Mouse (Mus musculus) brown adipose tissue, adult 24 weeks (tissue): ENCODE results near the gene Olfr31. TPM values are rescaled to one million over a fixed set of nuclear protein-coding genes. Genes with fewer than 3 reads are reported as not detected.

Source experiments
- H3K27ac ChIP-seq: fragments of 200-500 bp; replicated peaks from 2 replicates; pipeline ENCODE4 v1.5.1; 2012; ENCODE audit warnings: low read depth, mild to moderate bottlenecking, low read length
- H3K4me1 ChIP-seq: fragments of 200-500 bp; 2 replicates; pipeline ENCODE4 v1.6.1; 2012; ENCODE audit warnings: low read length, mixed read lengths; ENCODE audit not compliant: control insufficient read depth, insufficient read depth, insufficient read length
- H3K4me3 ChIP-seq: fragments of 200-500 bp; 2 replicates; pipeline ENCODE4 v1.5.1; 2012; ENCODE audit warnings: low read depth, mild to moderate bottlenecking, low read length, moderate library complexity; ENCODE audit not compliant: insufficient read depth
- polyA plus RNA-seq: library from polyadenylated mRNA; stranded (reverse); fragments of >200 nt; gene quantifications from 2 replicates; pipeline ENCODE4 v1.2.4, GENCODE M21; 2012; ENCODE audit not compliant: missing spikeins, insufficient read depth, insufficient read length

The Olfr31 gene
- polyA plus RNA-seq = not detected in 2 replicates

DNA sequence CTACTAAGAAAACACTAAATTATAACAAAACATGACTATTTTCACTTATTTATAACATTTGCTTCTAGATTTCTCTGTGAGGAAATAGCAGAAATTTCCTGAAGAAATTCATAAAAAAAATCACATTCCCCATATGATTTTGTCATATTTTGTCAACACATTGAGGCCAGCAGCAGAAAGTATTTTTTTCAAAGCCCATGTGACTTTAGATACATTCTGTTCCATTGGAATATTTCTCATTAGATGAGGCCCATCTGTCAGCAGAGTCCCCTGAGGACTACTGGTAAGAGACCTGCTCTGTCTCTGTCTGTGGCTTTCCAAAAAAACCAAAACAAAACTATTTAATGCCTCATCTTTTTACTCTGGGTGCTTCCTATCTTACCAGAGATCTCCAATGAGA lies at the start of gene Olfr31:
TSS of gene Olfr31 (plus strand) at position 301 of the 400 bp plus-strand sequence.
- no peak within 1 kb of the TSS for H3K4me3 ChIP-seq
- H3K4me1 ChIP-seq = no peaks in the 10 kb centered on the region
- H3K27ac ChIP-seq = no peak within 1 kb of the TSS

DNA sequence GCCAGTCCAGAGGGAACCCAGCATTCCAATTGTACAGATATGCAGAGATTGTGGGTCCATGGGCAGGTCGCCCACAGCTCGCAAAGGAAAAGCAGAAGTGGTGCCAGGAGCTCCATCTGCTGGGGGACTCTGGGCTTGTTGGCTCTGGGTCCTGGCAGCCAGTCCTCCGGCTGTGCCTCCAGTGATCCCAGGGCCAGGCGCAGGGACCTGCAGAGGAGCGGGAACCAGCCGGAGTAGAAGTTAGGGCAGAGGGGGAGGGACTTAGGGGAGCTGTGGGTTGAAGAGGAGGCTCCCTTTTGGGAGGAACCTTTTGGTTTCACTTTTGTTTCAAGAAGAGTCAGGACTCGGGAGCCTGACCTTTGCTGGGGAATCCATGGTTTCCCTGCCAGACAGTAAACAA lies 28.2 kb upstream of the Olfr31 start:
- Histone ChIP-seq H3K27ac (no peak overlapping the region), H3K4me1 (peaks cover 4% of the 10 kb centered on the region; the same call in 1 of the 2 replicates), H3K4me3 (peak overlapping the region; percentile 58)

DNA sequence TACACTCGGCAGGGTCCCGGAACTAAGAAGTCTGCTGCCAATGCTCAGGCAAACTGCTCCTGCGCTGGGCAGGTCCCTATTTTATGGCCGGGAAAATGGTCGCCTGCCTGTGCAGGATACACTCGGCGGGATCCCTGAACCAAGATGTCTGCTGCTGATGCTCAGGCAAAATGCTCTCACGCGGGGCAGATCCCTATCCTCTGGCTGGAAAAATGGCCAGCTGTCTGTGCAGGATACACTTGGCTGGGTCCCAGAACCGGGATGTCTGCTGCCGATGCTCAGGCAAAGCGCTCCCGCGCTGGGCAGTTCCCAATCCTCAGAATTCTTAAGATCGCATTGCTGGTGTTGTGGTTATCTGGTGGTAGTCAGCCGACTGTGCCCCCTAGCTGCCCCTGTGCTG lies 13.7 kb upstream of the Olfr31 start:
- Histone ChIP-seq H3K4me3 (no peak overlapping the region), H3K4me1 (no peaks in the 10 kb centered on the region), H3K27ac (no peak overlapping the region)

DNA sequence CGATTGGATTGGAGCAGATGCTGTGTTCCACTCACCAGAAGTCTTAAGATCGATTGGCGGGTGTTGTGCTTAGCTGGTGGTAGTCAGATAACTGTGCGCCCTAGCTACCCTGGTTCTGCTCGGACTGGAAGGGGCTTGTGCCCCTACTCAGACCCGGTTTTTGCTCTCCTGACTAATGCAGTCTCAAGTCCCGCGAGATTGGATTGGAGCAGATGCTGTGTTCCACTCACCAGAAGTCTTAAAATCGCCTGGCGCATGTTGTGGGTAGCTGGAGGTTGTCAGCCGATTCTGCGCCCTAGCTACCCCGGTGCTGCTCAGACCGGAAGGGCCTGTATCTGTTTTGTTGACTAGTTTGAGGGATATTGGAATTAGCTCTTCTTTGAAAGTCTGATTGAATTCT lies 13.2 kb upstream of the Olfr31 start:
- H3K27ac ChIP-seq = no peak overlapping the region
- H3K4me3 ChIP-seq = no peak overlapping the region

DNA sequence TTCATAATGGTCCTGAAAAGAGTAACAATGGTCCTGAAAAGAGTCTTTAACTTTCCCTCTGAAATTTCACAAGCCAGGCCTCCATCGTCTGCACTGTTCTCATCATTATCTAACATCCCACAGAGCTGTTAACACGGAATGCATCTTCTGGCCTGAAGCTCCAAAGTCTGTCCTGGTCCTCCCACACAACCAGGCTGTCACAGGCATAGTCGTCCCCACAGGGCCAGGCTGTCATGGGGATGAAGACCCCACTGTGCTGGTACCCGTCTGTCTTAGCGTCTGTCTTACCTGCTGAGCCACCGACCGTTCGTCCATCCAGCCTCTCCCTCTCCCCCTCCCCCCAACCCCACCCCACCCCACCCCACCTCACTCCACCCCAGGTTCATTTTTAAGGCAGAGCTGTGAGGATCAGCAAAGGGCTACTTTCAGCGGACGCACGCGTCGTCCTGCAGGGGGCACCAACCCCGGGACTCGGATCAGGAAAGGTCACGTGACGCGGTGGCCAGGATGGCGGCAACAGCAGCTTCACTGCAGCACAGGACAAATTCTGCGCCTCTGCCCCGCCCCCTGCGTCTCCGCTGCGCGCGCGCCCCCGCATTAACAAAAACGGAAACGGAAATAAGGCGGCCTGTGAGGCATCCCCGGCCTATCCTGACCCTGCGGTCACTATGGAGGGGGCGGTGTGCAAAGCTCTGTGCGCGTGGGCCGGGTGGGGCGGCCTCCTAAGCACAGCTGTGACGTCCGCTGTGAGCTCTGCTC lies 22.7 kb downstream of the Olfr31 start:
- Histone ChIP-seq H3K27ac (peak overlapping the region; percentile 90; the same call in 1 of the 2 replicates), H3K4me3 (peak overlapping the region; percentile 71), H3K4me1 (no peaks in the 10 kb centered on the region)

More for the DNA sequence above, 13.2 kb upstream of the Olfr31 start:
- no peaks in the 10 kb centered on the region for H3K4me1 ChIP-seq

DNA sequence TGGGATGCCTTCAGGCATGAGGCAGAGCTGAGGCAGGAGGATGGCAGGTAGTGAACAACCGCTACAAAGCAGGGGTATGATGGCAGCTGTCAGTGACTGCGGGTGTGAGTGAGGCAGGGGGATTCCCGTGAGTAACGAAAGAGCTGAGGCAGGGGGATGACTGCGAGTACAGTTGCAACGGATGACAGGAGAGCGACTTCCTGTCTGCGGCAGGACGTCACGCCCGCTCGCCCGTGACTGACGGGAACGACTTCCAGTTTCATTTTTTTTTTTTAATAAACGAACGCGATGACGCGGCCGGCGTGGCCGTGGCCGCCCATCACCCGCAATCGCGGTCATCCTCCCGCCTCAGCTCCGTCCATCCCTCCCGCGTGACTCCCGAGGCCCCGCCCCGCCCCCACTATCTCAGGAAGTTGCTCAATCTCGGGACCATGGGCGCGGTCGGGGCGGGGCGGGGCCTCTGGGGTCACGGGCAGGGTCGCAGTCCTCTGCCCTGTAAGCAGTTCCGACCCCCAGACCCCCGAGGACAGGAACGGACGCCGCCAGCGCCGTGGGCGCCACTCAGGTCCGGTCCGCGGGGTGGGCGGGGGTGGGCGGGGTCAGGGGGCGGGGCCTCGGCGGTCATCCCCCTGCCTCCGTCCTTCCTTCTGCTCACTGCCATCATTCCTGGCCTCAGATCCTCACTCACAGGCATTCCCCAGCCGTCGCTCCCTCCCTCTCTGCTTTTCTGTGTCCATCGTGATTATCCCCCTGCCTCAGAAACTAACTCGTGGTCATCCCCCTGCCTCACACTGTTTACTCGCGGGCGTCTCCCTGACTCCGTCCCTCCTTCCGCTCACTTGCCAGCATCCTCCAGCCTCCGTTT lies 23.6 kb downstream of the Olfr31 start, which contains the start of gene Il3ra:
TSS of gene Il3ra (plus strand) at position 328 of the 865 bp plus-strand sequence.
- Histone ChIP-seq H3K27ac (peak within 1 kb of the TSS; percentile 90), H3K4me1 (no peaks in the 10 kb centered on the region), H3K4me3 (peak within 1 kb of the TSS; percentile 71)

DNA sequence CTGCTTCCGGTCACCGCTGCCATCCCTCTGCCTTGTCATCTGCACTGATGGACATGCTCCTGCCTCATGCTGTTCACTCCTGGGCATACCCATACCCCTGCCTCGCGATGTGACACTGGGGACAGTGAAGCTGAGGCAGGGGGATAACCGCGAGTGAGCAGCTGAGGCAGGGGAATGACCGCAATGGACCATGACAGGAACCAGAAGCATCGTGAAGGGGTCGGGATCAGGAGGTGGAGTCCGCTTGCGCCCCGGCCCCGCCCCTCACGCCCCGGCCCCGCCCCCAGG lies 24.1 kb downstream of the Olfr31 start:
- Histone ChIP-seq H3K4me3 (peak overlapping the region; percentile 71), H3K4me1 (no peaks in the 10 kb centered on the region), H3K27ac (peak overlapping the region; percentile 90)

DNA sequence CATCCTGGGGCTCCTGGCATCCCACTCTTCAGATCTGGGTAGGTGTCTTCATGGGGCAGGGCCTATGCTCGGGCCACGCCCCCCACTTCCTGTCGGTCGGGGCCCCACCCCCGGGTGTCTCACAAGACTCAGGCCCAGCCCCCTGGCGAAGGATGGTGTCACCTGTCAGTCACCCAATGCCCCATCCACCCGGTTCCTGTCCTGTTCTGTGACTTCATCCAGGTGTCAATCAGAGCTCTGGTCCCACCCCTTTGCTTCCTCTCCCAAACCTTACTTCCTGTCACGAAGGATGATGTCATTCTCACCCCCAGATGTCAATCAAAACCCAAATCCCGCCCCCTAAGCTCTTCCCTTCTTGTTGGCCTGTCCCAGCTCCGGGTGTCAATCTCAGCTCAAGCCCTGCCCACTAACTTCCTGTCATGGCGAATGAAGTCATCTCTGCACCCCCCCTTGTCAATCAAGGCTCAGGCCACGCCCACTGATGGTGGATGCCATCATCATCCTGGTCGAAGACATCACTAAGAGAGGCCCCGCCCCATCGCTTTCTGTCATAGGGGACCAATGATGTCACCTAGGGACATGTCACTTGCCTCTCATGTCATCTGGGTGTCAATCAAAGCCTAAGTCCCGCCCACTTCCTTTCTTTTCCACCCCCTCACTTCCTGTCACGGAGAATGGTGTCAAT lies 24.7 kb downstream of the Olfr31 start:
- Histone ChIP-seq H3K4me1 (no peaks in the 10 kb centered on the region), H3K27ac (no peak overlapping the region), H3K4me3 (no peak overlapping the region)

DNA sequence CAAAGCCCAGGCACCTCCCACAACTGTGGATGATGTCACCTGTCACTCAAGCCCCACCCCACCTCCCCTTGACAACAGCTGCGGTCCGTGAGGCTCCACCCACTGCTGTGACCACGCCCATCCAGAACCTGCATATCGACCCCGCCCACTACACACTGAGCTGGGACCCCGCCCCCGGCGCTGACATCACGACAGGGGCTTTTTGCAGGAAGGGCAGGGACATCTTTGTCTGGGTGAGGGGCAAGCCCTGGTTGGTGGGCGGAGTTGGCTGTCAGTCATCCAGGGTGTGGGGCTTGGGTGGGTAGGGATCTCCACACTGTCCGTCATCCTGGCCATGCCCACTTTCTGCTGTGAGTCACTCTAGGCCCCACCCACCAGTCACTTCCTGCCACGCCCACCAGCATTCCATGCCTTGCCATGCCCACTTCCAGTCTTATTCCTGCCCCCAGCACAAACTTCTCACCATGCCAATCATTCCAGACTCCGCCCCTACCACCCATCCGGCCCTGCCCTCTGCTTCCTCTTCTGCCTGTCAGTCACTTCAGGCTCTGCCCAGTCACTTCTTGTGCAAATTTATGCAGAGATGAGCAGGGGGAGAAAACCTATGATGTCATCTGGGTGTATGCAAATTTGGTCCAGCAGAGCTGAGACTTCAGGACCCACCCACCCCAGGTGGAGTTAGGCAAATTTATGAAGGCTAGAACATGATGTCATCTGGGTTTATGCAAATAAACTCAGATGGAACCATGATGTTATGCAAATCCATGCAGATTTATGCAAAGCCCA lies 25.4 kb downstream of the Olfr31 start:
- no peak overlapping the region for H3K4me3 ChIP-seq
- no peaks in the 10 kb centered on the region for H3K4me1 ChIP-seq
- H3K27ac ChIP-seq = no peak overlapping the region

DNA sequence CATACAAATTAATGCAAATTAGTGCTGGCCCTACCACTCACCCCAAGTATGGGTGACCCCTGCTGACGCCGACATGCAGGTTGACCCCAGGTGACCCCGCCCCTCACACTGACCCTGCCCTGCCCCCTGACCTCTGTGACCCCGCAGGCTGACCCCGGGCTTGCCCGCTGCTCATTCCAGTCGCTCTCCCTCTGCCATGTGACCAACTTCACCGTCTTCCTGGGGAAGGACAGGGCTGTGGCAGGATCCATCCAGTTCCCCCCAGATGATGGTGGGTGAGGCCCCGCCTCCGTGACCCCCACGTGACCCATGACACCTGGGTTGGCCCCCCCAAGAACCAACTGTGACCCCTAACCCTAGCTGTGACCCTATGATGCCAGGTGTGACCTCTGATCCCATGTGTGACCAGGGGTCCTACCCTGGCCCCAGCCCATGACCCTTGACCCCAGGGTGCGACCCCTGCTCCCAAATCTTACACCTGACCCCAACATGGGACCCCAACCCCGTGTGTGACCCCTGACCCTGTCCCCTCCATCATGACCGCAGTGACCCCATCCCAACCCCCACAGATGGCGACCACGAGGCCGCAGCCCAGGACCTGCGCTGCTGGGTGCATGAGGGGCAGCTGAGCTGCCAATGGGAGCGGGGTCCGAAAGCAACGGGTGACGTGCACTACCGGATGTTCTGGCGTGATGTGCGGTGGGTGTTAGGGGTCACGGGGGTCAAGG lies 26.2 kb downstream of the Olfr31 start:
- Histone ChIP-seq H3K4me1 (no peaks in the 10 kb centered on the region), H3K27ac (no peak overlapping the region), H3K4me3 (no peak overlapping the region)

DNA sequence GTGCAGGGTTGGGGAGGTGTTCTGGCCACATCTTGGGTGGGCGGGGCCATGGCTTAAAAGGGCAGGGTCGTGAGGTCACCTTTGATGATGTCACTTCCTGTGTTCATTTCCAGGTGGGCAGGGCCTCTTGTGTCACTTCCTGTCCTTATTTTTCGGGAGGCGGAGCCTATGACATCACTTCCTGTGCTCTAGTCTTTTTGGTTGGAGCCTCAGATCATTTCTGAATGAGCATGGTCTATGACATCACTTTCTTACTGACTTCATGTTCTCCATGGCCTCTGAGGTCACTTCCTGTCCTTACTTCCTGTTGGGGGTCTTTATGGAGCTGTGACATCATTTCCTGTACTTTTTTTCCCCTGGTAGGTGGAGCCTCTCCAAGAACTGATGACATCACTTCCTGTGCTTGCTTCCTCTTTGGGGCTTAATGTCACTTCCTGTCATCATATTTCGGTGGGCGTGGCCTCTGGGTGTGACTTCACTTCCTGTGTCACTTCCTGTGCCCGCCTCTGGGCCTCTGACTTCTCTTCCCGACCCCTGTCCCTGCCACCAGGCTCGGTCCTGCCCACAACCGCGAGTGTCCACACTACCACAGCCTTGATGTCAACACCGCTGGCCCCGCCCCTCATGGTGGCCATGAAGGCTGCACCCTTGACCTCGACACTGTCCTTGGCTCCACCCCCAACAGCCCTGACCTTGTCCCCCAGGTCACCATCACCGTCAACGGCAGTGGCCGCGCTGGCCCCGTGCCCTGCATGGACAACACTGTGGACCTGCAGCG lies 27.0 kb downstream of the Olfr31 start:
- H3K4me1 ChIP-seq = no peaks in the 10 kb centered on the region
- no peak overlapping the region for H3K27ac ChIP-seq
- no peak overlapping the region for H3K4me3 ChIP-seq

DNA sequence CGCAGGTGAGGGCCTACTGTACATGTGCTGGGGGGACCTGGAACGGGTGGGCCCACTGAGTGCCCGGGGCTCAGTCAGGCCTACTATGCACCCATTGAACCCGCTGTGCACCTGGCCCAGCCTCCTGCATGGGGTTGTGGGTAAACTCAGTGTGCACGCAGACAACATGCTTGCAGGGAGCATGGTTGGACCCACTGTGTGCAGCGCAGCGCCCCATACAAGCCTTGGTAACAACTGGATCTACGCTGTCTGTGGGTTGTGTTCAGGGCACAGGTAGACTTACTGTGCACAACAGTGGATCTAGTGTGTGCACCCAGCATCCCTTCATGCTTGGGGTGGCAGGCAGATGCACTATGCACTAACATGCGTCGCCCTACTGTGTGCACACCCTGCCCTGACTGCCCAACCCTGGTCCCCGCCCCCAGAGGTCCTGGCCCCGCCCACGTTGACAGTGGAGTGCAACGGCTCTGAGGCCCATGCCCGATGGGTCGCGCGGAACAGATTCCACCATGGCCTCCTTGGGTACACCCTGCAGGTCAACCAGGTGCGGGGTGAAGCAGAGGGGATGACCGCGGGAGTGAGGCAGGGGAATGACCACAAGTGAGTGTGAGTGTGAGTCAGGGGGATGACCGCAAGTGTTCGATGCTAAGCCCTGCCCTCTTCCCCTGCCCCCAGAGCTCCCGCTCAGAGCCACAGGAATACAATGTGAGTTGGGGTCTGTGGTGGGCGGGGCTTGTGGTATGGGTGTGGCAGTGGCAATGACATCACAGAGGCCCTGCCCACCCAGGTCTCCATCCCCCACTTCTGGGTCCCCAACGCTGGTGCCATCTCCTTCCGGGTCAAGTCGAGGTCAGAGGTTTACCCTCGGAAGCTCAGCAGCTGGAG lies 27.9 kb downstream of the Olfr31 start:
- H3K4me3 ChIP-seq = no peak overlapping the region
- no peak overlapping the region for H3K27ac ChIP-seq
- no peaks in the 10 kb centered on the region for H3K4me1 ChIP-seq

DNA sequence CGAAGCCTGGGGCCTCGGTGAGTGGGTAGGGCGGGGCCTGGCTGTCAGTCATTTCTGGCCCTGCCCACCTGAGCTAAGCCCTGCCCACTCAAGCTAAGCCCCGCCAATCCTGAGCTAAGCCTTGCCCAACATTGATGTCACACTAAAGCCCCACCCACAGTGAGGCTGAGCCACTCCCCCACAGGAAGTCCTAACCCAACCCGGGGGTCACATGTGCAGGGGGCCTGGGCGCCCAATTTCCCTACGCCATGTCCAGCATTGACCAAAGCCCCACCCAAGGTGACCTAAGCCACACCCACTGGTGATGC lies 28.5 kb downstream of the Olfr31 start:
- Histone ChIP-seq H3K4me1 (no peaks in the 10 kb centered on the region), H3K27ac (no peak overlapping the region), H3K4me3 (no peak overlapping the region)
